Mouse (Mus musculus): ENCODE results near the gene Got1. TPM values are rescaled to one million over a fixed set of nuclear protein-coding genes. Genes with fewer than 3 reads are reported as not detected.

The Got1 gene
- total RNA-seq (2021): 10 to 100 TPM; 59.8 to 62.7 TPM
- long read RNA-seq, experiment 1, transcript Got1-201 (9 exons, 2,058 nt): major isoform, 42 of 47 reads
- long read RNA-seq, experiment 1, partial matches to known transcripts: 1 of 47 reads
- long read RNA-seq, experiment 1, other reads (novel, unspliced or antisense): 4 of 47 reads
- long read RNA-seq, experiment 2, transcript Got1-201 (9 exons, 2,058 nt): major isoform, 94 of 106 reads
- long read RNA-seq, experiment 2, partial matches to known transcripts: 5 of 106 reads
- long read RNA-seq, experiment 2, other reads (novel, unspliced or antisense): 6 of 106 reads

DNA sequence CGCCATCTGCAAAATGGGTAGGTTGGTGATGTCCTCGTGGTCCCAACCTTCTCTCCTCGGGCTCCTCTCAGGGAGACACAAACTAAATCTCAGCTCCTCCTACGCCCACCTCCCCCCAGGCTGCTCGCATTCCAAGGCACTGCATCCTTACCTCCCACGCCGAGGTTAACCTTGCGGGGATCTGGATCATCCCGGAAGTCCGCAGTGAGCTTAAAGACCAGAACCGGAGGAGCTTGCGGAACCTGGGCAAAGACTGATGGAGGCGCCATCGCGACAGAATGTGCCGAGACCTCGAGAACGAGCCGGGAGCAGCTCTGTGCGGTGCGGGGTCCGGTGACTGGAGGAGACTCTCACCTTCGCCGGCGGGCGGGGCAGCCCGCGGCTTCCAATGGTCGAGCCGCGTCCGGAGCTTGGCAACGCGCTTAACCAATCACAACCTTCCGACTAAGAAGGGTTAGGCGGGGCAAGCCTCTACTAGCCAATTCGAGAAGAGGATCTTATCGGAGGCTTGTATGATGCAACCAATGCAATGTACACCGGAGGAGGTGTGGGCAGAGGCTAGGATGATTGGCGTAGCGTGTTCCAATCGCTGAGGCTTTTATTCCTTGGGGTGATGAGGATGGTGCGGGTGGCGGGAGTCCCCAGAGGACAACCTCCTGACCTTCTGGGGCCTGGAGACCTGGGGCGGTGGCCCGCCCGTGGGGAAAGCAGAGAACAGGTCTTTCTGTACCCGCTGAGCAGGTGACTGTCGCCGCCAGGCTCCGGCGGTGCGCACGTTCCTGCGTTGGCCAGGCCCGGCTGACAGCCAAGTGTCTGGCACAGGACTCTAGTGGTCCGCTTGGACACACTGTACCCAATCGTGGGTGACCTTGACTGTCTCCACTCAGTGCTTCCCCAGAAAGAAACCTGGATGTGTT is at the start of gene Got1:
TSS of gene Got1 (minus strand) at position 419 of the 917 bp plus-strand sequence.
- peak; percentile 79 to 87 for DNase-seq (ENCODE audit: low spot score in 2 of 2)

GRCm38 (mm10) chr19:43570831-43571790 is 46.7 kb upstream of the Got1 start:
- DNase-seq (ENCODE audit: low spot score in 2 of 2): peak; percentile 6 to 24

GRCm38 (mm10) chr19:43569133-43569532 is 44.7 kb upstream of the Got1 start:
- DNase-seq (ENCODE audit: low spot score in 2 of 2): no peak

DNA sequence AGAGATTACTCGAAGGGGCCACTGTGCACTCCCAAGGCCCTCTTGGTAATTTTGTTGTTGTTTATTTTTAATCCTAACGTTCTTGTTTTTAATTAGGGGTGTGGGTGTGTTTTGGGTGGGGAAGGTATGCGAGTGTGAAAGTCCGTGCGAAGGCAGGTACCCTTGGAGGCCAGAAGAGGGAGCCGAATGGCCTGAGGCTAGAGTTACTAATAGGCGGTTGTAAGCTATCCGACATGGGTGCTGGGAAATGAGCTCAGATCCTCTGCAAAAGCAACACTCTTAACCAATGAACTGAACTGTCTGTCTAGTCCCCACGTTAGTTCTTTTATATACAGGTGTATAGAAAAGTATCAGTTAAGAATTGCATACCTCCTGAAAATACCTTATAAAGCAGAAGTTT is 43.9 kb upstream of the Got1 start:
- no peak for DNase-seq (ENCODE audit: low spot score in 2 of 2)

DNA sequence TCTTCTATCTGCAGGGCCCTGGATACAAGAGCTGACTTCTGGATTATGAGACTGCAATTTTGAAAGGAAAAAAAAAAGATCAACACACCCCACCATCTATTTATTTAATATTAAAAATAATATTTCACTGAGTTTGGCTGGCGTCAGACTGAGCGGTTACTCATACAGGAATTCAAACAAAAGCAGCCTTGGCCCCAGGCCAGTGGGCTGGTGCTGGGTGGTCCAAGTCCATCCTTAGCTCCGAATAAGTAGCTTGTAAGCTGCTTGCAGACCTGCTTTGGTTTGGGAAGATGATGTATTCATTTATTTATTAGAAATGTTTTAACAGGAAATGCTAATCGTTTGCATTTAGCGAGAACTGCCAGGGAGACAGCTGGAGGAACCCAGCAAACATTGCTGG is 38.8 kb upstream of the Got1 start:
- no peak for DNase-seq (ENCODE audit: low spot score in 2 of 2)

GRCm38 (mm10) chr19:43561841-43562240 is 37.4 kb upstream of the Got1 start:
- no peak for DNase-seq (ENCODE audit: low spot score in 2 of 2)

- no peak for DNase-seq (ENCODE audit: low spot score in 2 of 2)
These were observed 35.8 kb upstream of the Got1 start for GRCm38 (mm10) chr19:43560244-43560643.

DNA sequence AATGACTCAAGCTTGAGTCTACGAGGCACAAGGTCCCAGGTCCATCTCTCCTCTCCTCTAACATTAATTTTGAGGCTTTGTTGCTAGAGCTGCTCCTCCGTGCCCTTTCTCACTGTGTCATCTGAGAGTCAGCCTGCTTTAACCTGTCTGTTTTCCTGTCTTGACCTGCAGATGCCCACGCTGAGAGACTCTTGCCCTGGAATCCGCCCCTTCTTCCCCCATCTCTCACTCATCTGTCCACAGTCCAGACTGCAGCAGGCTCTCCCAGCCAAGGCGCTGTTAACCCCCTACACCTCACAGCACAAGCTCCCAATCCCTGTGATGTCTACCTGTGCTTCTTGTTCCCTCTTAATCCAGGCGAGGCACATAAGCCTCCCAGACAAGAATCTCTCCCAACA is 27.1 kb upstream of the Got1 start:
- no peak for DNase-seq (ENCODE audit: low spot score in 2 of 2)

- no peak for DNase-seq (ENCODE audit: low spot score in 2 of 2)
These were observed 26.5 kb upstream of the Got1 start for GRCm38 (mm10) chr19:43550706-43551492.

GRCm38 (mm10) chr19:43548060-43548459 is 23.7 kb upstream of the Got1 start:
- no peak for DNase-seq (ENCODE audit: low spot score in 2 of 2)

DNA sequence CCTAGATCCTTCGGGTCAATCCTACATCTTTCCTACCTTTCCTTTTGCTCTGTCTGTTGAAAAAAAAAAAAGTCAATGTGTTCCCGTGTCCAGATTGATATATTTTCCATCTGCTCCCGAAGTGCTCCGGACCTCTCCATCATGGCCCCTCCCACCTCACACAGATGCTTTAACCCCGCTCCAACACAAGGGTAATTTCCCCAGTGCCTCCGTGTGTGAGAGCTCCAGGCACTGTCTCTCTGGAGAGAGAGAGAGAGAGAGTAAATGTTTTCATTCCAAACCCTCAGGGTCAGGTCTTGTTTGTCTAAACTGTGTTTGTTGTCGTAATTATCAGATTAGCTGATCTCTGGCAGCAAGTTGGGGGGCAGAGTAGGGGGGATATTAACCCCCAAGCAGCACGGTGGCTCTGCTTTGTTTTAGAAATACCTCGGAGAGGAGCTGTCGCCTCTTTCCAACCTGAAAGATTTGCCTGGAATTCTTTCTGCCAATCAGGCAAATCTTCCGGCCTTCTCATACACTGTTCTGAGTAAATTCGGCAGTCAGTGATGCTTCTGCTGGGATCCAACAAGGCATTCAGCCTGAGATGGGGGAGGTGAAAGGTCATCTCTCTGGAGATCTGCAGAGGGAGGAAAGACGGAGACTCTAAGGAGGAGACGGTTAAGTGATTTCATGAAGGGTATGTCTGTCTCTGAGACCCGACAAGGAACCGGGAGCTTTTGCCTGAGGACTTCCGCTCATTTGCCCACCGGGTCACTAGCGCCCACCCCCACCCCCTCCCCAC is 22.1 kb upstream of the Got1 start:
- no peak for DNase-seq (ENCODE audit: low spot score in 2 of 2)

- no peak for DNase-seq (ENCODE audit: low spot score in 2 of 2)
These were observed 11.0 kb upstream of the Got1 start for GRCm38 (mm10) chr19:43535372-43535771.

DNA sequence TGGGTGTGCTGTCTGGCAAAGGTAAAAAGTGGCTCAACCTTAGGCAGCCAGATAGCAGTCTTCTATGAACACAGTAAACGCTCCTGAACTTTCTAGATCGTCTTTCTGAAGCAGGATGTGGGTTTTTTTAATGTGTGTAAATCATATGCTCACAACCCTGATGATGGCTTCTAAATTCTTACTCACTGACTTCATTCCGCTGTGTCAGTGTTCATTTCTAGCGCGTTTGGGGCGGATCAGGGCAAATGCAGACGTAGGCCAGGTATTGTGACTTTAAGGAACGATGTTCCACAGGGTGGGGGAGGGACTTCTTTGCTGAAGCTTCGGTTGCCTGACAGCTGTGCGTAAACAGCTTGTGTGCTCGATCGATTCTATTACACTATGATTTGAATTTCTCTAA is 6.5 kb upstream of the Got1 start:
- DNase-seq (ENCODE audit: low spot score in 2 of 2): no peak

DNA sequence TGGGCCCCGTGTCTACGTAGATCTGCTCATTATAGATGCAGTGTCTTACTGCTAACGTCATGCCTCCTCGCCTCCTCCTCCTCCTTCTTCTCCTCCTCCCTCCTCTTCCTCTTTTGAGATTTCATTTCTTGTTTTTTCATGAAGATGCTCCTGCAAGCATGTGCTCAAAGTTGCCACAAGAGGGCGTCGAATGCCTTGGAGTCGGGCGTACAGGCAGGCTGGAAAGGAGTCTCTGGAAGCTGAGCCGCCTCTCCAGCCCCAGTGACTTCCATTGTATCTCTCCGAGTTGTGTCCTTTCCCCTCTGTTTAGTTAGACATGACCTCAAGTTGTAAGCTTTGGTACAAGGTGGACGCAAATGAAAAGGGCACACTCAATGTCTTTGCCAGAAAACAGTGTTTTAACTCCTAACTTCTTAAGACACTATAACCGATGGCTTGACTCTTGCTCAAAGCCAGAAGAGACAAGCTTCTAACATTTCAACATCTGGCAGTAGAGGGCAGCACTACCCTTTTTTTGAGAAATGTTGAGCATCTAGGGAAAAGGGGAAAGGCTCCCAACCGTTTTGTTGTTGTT is 5.9 kb upstream of the Got1 start:
- peak in 1 of 2 experiments; percentile 50 for DNase-seq (ENCODE audit: low spot score in 2 of 2)

DNA sequence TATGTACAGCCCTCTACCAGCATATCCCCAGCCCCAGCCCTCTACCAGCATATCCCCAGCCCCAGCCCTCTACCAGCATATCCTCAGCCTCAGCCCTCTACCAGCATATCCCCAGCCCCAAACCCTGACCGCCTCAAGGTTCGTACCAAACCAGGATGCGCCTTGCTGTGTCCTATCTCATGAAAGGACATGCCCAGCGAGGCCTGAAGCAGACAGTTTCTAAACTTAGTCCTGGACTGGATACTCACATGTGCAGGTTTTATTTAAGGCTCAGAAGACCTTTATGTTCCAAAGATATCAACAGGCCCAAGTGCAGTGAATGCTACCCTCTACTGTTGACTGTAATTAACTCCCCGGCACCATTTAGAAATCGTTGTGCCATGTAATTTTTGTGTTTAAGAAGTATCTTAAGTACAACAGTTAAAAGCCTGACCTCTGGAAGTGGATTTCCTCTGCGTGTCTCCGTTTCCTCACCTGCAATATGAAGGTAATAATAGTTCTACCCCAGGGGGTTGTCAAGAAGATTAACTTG is 3.7 kb upstream of the Got1 start:
- no peak for DNase-seq (ENCODE audit: low spot score in 2 of 2)

GRCm38 (mm10) chr19:43527131-43527530 is 2.7 kb upstream of the Got1 start:
- DNase-seq (ENCODE audit: low spot score in 2 of 2): no peak

DNA sequence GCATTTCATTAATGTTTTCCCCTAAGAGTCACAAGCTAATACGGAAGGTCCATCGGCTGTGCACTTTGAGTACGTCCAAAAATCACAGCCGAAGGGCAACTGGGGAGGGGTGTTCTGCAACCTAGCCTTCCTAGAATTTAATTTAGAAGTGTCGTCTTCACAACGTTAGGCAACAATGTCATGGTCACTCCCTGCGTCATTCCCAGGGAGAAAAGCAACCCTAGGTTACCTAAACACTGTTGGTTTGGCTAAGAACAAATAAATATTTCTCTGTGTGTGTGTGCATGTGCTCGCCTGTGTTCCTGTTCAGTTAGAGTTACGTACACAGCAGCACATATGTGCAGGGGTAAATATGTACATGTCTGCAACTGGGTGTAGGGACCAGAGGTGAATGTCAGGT is 1.6 kb upstream of the Got1 start:
- no peak for DNase-seq (ENCODE audit: low spot score in 2 of 2)

GRCm38 (mm10) chr19:43525566-43525965 is 1.2 kb upstream of the Got1 start:
- no peak for DNase-seq (ENCODE audit: low spot score in 2 of 2)

DNA sequence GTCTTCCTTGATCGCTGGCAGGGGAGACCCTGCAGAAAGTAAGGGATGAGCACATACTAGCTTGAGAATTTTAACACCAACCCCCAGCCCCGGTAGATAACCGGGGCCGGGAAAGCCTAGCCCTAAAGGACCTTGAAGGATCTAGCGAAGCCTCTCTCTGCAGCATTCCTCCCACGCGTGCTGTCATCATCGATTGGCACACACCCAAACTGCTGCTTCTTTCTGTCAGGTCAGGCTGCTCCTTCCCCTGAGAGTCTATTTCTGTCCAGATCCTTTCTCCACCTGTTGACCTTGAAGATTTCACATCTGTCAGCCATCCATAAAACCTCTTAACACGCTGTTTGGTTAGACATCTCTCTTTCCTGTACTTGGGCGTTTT is 688 bp upstream of the Got1 start:
- no peak for DNase-seq (ENCODE audit: low spot score in 2 of 2)

Measured in adrenal gland, postnatal 4 days (tissue).